Mouse (Mus musculus) stomach, embryonic 16.5 days (tissue): ENCODE data around the gene Elane. TPM values are rescaled to one million over a fixed set of nuclear protein-coding genes. Genes with fewer than 3 reads are reported as not detected.
"Not testable (repeated sequence)": the region's sequence is repeated elsewhere in the genome, so short reads cannot be mapped to it uniquely, and the experiment has no call there.

Source experiments
- ATAC-seq: fragments of 200-750 bp; cut with Nextera tagmentation; 2 replicates; pipeline ENCODE4 v1.8.0; 2017; ENCODE audit warnings: moderate number of reproducible peaks, moderate TSS enrichment; ENCODE audit not compliant: insufficient read depth, low FRiP score
- H3K27ac ChIP-seq: fragments of 300-500 bp; sonication (generic); 2 replicates; pipeline ENCODE4 v1.5.1; 2014; ENCODE audit warnings: low read length
- H3K27me3 ChIP-seq: fragments of 300-500 bp; sonication (generic); 2 replicates; pipeline ENCODE4 v1.6.1; 2014; ENCODE audit warnings: low read length, control low read depth, mixed read lengths; ENCODE audit not compliant: control insufficient read depth, insufficient read depth
- H3K36me3 ChIP-seq: fragments of 300-500 bp; sonication (generic); 2 replicates; pipeline ENCODE4 v1.6.1; 2014; ENCODE audit warnings: low read length; ENCODE audit not compliant: control insufficient read depth, insufficient read depth
- H3K4me1 ChIP-seq: fragments of 300-500 bp; sonication (generic); 2 replicates; pipeline ENCODE4 v1.6.1; 2014; ENCODE audit warnings: low read length, control low read depth, mixed read lengths; ENCODE audit not compliant: control insufficient read depth, insufficient read depth
- H3K4me2 ChIP-seq: fragments of 300-500 bp; sonication (generic); 2 replicates; pipeline ENCODE4 v1.6.1; 2014; ENCODE audit warnings: low read depth, low read length, mixed read lengths
- H3K4me3 ChIP-seq: fragments of 300-500 bp; sonication (generic); replicated peaks from 2 replicates; pipeline ENCODE4 v1.5.1; 2014; ENCODE audit warnings: mild to moderate bottlenecking, low read length
- H3K9ac ChIP-seq: fragments of 300-500 bp; sonication (generic); 2 replicates; pipeline ENCODE4 v1.6.1; 2014; ENCODE audit warnings: low read length
- H3K9me3 ChIP-seq: fragments of 300-500 bp; sonication (generic); replicated peaks from 2 replicates; pipeline ENCODE4 v1.6.1; 2016; ENCODE audit warnings: low read length, control low read depth; ENCODE audit not compliant: control insufficient read depth
- WGBS: fragments of 180-500 bp; shearing (Covaris S2); extraction: QIAGEN DNeasy Blood & Tissue Kit; methylation state at CpG from one replicate; pipeline ENCODE4 v1.1.7; 2014; 5-methylcytosine and 5-hydroxymethylcytosine counted together
- polyA plus RNA-seq: library from polyadenylated mRNA; unstranded; fragments of >200 nt; fragmentation: Nextera tagmentation; extraction: Ambion mirVana; gene quantifications from 2 replicates; pipeline ENCODE4 v1.2.1, GENCODE M21; 2015

Elane gene
- polyA plus RNA-seq, 1 experiment from 2014 or later: 9.8 TPM

GRCm38 (mm10) chr10:79874290-79874862, 11.7 kb upstream of the Elane start, which contains the start of the genes Prtn3 and Plppr3:
Gene Prtn3 (plus strand): TSS chr10:79874476.
Gene Plppr3 (minus strand): TSS chr10:79874634.
- H3K4me2 ChIP-seq: peak within 1 kb of the TSS; percentile 99
- H3K4me3 ChIP-seq: peak within 1 kb of the TSS; percentile 67
- peak; percentile 76 for ATAC-seq
- H3K4me1 ChIP-seq: peaks cover 8% of the 10 kb centered on the region
- no peaks in the 10 kb centered on the region for H3K27me3 ChIP-seq
- H3K9ac ChIP-seq: peak within 1 kb of the TSS; percentile 85
- H3K9me3 ChIP-seq: no peaks in the 10 kb centered on the region
- 0 out of 2 replicates have a peak within 1 kb of the TSS, but pooled peaks have one; percentile 16 for H3K27ac ChIP-seq
- WGBS: under 1% methylated on average over 56 of the region's 57 CpGs
- no peaks in the 10 kb centered on the region for H3K36me3 ChIP-seq

DNA sequence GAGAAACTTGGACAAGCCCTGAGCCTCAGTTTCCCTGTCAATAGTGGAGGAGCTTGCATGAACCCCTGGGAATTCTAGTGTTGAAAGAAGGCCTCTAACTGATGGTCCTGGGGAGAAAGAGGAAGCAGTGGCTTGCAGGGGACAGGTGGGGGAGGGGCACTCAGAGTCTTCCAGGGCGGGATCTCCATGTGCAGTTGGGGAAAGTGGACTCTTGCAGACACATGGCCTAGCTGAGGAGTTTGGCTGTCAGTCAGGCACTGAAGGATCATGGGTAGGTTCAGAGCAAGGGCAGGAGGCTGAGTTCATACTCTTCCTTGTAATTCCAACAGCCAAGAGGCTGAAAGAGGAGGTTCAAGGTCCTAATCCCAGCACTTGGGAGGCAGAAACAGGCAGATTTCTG, 8.9 kb upstream of the Elane start:
- WGBS: 36% methylated on average over 1 of the region's 1 CpGs
- ATAC-seq: no peak
- no peaks in the 10 kb centered on the region for H3K27me3 ChIP-seq
- no peak overlapping the region for H3K27ac ChIP-seq
- no peaks in the 10 kb centered on the region for H3K9me3 ChIP-seq
- H3K9ac ChIP-seq: no peak overlapping the region
- no peak overlapping the region for H3K4me3 ChIP-seq
- peaks cover 8% of the 10 kb centered on the region for H3K4me1 ChIP-seq
- H3K4me2 ChIP-seq: no peak overlapping the region
- H3K36me3 ChIP-seq: no peaks in the 10 kb centered on the region

- Histone ChIP-seq H3K4me2 (no peak overlapping the region), H3K4me1 (peaks cover 8% of the 10 kb centered on the region), H3K4me3 (no peak overlapping the region), H3K9me3 (no peaks in the 10 kb centered on the region), H3K27ac (no peak overlapping the region), H3K36me3 (no peaks in the 10 kb centered on the region), H3K27me3 (no peaks in the 10 kb centered on the region), H3K9ac (no peak overlapping the region)
- 55% methylated on average over 12 of the region's 12 CpGs for WGBS
- ATAC-seq: no peak
These were observed 8.3 kb upstream of the Elane start for GRCm38 (mm10) chr10:79877757-79878156.

DNA sequence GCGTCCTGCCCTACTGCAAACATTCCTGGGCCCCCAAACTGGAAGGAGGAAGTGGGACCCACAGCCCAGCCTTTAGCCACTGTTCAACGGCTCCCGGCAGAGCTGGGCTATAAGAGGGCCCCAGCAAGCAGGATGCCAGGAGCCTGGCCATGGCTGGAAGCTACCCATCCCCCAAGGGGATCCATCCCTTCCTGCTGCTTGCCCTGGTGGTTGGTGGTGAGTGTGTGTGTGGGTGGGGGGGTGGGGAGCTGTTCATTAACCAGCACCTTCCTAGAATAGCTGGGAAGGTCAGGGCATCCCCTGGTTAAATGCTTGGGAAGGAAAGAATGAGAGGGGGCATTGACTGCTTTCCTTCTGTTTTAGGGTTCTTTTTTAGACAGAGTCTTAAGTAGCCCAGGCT, 6.5 kb upstream of the Elane start:
- H3K9me3 ChIP-seq: no peaks in the 10 kb centered on the region
- no peaks in the 10 kb centered on the region for H3K27me3 ChIP-seq
- no peak overlapping the region for H3K9ac ChIP-seq
- no peak overlapping the region for H3K4me3 ChIP-seq
- no peak overlapping the region for H3K4me2 ChIP-seq
- peaks cover 3% of the 10 kb centered on the region; the same call in 1 of the 2 replicates for H3K4me1 ChIP-seq
- 19% methylated on average over 3 of the region's 3 CpGs for WGBS
- H3K36me3 ChIP-seq: no peaks in the 10 kb centered on the region
- no peak overlapping the region for H3K27ac ChIP-seq
- no peak for ATAC-seq

GRCm38 (mm10) chr10:79880721-79881120, 5.3 kb upstream of the Elane start:
- Histone ChIP-seq H3K36me3 (no peaks in the 10 kb centered on the region), H3K9me3 (no peaks in the 10 kb centered on the region), H3K4me1 (no peaks in the 10 kb centered on the region), H3K27me3 (no peaks in the 10 kb centered on the region), H3K4me2 (peak overlapping the region; percentile 31; the same call in 1 of the 2 replicates), H3K27ac (no peak overlapping the region), H3K4me3 (0 out of 2 replicates have a peak overlapping the region, but pooled peaks have one; percentile 7), H3K9ac (no peak overlapping the region)
- ATAC-seq: no peak
- WGBS: 14% methylated on average over 9 of the region's 9 CpGs

DNA sequence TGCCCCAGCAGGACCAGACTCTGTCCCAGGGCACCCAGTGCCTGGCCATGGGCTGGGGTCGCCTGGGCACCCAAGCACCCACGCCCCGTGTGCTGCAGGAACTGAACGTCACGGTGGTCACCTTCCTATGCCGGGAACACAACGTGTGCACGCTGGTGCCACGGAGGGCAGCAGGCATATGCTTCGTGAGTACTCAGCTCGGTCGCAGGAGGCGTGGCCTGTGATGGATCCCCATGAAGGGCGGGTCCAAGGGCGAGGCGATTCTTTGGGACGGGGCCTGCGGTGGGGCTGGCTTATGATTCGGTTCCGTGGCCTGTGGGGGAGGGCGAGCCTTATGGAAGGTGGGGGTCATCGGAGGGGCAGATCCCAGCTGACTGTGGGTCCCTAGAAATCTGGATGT, 4.1 kb upstream of the Elane start:
- Histone ChIP-seq H3K27me3 (no peaks in the 10 kb centered on the region), H3K36me3 (no peaks in the 10 kb centered on the region), H3K4me3 (no peak overlapping the region), H3K4me1 (no peaks in the 10 kb centered on the region), H3K9ac (peak overlapping the region; percentile 54; the same call in 1 of the 2 replicates), H3K4me2 (peak overlapping the region; percentile 37), H3K27ac (no peak overlapping the region), H3K9me3 (no peaks in the 10 kb centered on the region)
- 7% methylated on average over 22 of the region's 22 CpGs for WGBS
- ATAC-seq: peak; percentile 57; the same call in 1 of the 2 replicates

DNA sequence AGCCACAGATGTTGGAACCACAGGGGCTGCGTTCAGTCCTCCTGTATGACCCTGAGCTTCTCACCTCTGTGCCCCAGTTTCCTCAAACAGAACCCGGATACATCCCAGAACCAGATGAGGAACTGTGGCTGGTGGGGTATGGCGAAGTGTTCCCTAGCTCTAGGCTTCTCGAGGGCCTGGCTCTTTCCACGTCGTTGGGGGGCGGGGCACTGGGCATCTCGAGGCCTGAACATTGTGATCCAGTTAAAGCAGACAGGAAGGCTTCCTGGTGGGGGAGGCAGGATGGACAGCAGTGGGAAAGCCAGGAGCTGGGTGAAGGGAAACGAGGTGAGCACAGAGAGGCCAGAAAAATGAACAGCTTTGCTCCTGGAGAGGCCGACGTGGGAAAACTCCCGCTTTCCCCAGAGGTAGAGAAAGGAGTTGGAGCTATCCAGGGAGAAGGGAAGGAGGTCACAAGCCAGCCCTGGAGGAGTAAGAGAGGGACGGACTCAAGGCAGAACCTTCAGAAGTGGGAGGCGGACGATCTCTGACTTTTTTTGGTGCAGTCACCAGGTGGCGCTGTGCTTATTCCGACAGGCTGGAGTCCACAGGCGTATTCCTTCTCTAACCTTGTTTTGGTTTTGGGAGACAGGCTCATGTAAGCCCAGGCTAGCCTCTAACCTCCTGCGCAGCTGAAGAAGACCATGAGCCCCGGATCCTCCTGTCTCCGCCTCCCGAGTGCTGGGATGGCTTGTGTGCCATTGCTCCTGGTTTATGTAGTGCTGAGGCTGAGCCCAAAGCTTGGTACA, 2.6 kb upstream of the Elane start:
- 0 out of 2 replicates have a peak, but pooled peaks have one; percentile 26 for ATAC-seq
- no peaks in the 10 kb centered on the region for H3K36me3 ChIP-seq
- no peaks in the 10 kb centered on the region for H3K4me1 ChIP-seq
- H3K4me2 ChIP-seq: no peak overlapping the region
- 19% methylated on average over 22 of the region's 22 CpGs for WGBS
- no peaks in the 10 kb centered on the region for H3K9me3 ChIP-seq
- H3K27me3 ChIP-seq: no peaks in the 10 kb centered on the region
- H3K4me3 ChIP-seq: no peak overlapping the region
- H3K27ac ChIP-seq: no peak overlapping the region
- peak overlapping the region; percentile 8; the same call in 1 of the 2 replicates for H3K9ac ChIP-seq

GRCm38 (mm10) chr10:79884446-79884845, 1.6 kb upstream of the Elane start:
- no peaks in the 10 kb centered on the region for H3K9me3 ChIP-seq
- WGBS: 58% methylated on average over 4 of the region's 4 CpGs
- H3K36me3 ChIP-seq: no peaks in the 10 kb centered on the region
- no peak overlapping the region for H3K27ac ChIP-seq
- no peaks in the 10 kb centered on the region for H3K27me3 ChIP-seq
- H3K9ac ChIP-seq: no peak overlapping the region
- no peak overlapping the region for H3K4me3 ChIP-seq
- no peak overlapping the region for H3K4me2 ChIP-seq
- no peak for ATAC-seq
- H3K4me1 ChIP-seq: no peaks in the 10 kb centered on the region

- H3K27me3 ChIP-seq, ATAC-seq, H3K36me3 ChIP-seq, H3K4me2 ChIP-seq, H3K27ac ChIP-seq, H3K9me3 ChIP-seq, H3K9ac ChIP-seq, H3K4me1 ChIP-seq, H3K4me3 ChIP-seq: not testable (repeated sequence)
- 73% methylated on average over 3 of the region's 3 CpGs for WGBS
These were observed 1.1 kb upstream of the Elane start for GRCm38 (mm10) chr10:79884938-79885337.
